Mouse (Mus musculus) CH12.LX (cell line): Measurements from ENCODE around the gene Rpl11.

ENCODE experiments used
- CTCF ChIP-seq, 2 experiments: IDR thresholded peaks in 1 of 2; conservative IDR thresholded peaks in 1 of 2; 2 replicates each; pipeline ENCODE4 v1.5.1; 2011 to 2012; ENCODE audit warnings: low read depth in 2 of 2, low read length in 2 of 2, improper control_type of control experiment in 1 of 2, inconsistent platforms in 1 of 2, mild to moderate bottlenecking in 1 of 2, moderate library complexity in 1 of 2
- ELF1 ChIP-seq: IDR thresholded peaks from 2 replicates; pipeline ENCODE4 v1.6.1; 2014; ENCODE audit warnings: low read depth, mild to moderate bottlenecking, inconsistent platforms, low read length, improper control_type of control experiment
- EP300 ChIP-seq: IDR thresholded peaks from 2 replicates; pipeline ENCODE4 v1.6.1; 2011; ENCODE audit warnings: low read length, improper control_type of control experiment
- HCFC1 ChIP-seq: IDR thresholded peaks from 2 replicates; pipeline ENCODE4 v1.6.1; 2012; ENCODE audit warnings: low read depth, mild to moderate bottlenecking, inconsistent platforms, low read length, improper control_type of control experiment
- JUN ChIP-seq: IDR thresholded peaks from 2 replicates; pipeline ENCODE4 v1.6.1; 2011; ENCODE audit warnings: low read depth, mild to moderate bottlenecking, low read length, improper control_type of control experiment, moderate library complexity; ENCODE audit not compliant: insufficient read depth
- POLR2A ChIP-seq: IDR thresholded peaks from 2 replicates; pipeline ENCODE4 v1.6.1; 2011; ENCODE audit warnings: low read depth, mild to moderate bottlenecking, improper control_type of control experiment, low read length
- POLR2AphosphoS2 ChIP-seq: IDR thresholded peaks from 2 replicates; pipeline ENCODE4 v1.6.1; 2011; ENCODE audit warnings: low read depth, low read length, improper control_type of control experiment
- USF2 ChIP-seq: conservative IDR thresholded peaks from 2 replicates; pipeline ENCODE4 v1.6.1; 2011; ENCODE audit warnings: low read depth, low read length, improper control_type of control experiment
- ZC3H11A ChIP-seq: IDR thresholded peaks from 2 replicates; pipeline ENCODE4 v1.6.1; 2012; ENCODE audit warnings: low read depth, mild to moderate bottlenecking, inconsistent platforms, low read length, improper control_type of control experiment

DNA sequence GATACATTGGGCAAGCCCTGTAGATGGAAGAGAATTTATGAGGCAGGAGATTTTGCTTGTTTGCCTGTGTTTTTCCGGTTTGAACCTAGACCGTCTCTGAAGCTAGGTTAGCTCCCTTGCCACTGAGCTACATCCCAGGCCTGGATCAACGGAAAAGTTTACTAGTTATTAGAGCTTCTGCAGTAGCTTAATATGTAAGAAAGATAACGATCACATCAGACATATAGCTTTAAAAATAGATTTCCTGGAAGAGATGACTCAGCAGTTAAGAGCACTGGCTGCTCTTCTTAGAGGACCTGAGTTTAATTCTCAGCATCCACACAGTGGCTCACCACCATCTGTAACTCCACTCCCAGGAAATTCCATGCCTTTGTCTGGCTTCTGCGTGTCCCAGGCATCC is 24.5 kb downstream of the Rpl11 start:
- no peak for TF ChIP-seq ZC3H11A
- no peak for TF ChIP-seq POLR2A
- peak; percentile 45; the same call in 1 of the 2 replicates for TF ChIP-seq JUN
- TF ChIP-seq USF2, result no peak
- TF ChIP-seq ELF1, result no peak
- no peak for TF ChIP-seq HCFC1
- no peak for TF ChIP-seq CTCF (conservative IDR thresholded peaks at IDR 0.05 in 1 of 2, IDR thresholded peaks at IDR 0.05 in 1 of 2; ENCODE audit: low read depth in 2 of 2, low read length in 2 of 2)
- TF ChIP-seq POLR2AphosphoS2, result no peak
- peak; percentile 67; the same call in 1 of the 2 replicates for TF ChIP-seq EP300
